Mouse (Mus musculus) C2C12 (cell line): ENCODE measurements around the gene Anxa10. TPM values are rescaled to one million over a fixed set of nuclear protein-coding genes. Genes with fewer than 3 reads are reported as not detected.

Experiments
- H3K27me3 ChIP-seq: one replicate; pipeline ENCODE4 v1.6.1; 2011; ENCODE audit not compliant: control insufficient read depth, insufficient read depth, insufficient read length
- H3K36me3 ChIP-seq: one replicate; pipeline ENCODE4 v1.6.1; 2011; ENCODE audit not compliant: control insufficient read depth, insufficient read depth
- H3K4me3 ChIP-seq: one replicate; pipeline ENCODE4 v1.5.1; 2011; ENCODE audit warnings: mild to moderate bottlenecking, control low read depth; ENCODE audit not compliant: poor library complexity, insufficient read depth, severe bottlenecking
- H3K79me2 ChIP-seq: one replicate; pipeline ENCODE4 v1.6.1; 2011; ENCODE audit not compliant: control insufficient read depth, insufficient read depth
- H3K79me3 ChIP-seq: one replicate; pipeline ENCODE4 v1.6.1; 2011; ENCODE audit warnings: low read depth, control low read depth
- H3ac ChIP-seq: one replicate; pipeline ENCODE3; 2011; ENCODE audit warnings: low read depth; ENCODE audit not compliant: control insufficient read depth, insufficient read length
- CEBPB ChIP-seq: IDR thresholded peaks from one replicate; pipeline ENCODE4 v1.6.1; 2011; ENCODE audit warnings: low read depth, mild to moderate bottlenecking, control low read depth, moderate library complexity
- CTCF ChIP-seq: IDR thresholded peaks from one replicate; pipeline ENCODE4 v1.5.1; 2011; ENCODE audit not compliant: control insufficient read depth, insufficient read depth, insufficient read length
- FOSL1 ChIP-seq: IDR thresholded peaks from one replicate; pipeline ENCODE4 v1.8.0; 2011; ENCODE audit warnings: mild to moderate bottlenecking, low read length; ENCODE audit not compliant: poor library complexity, insufficient read depth, severe bottlenecking
- MAX ChIP-seq: IDR thresholded peaks from one replicate; pipeline ENCODE4 v1.6.1; 2011; ENCODE audit warnings: mild to moderate bottlenecking, control low read depth
- MYOD1 ChIP-seq: IDR thresholded peaks from one replicate; pipeline ENCODE4 v1.6.1; 2011; ENCODE audit warnings: low read depth; ENCODE audit not compliant: control insufficient read depth, insufficient read length
- MYOG ChIP-seq: IDR thresholded peaks from one replicate; pipeline ENCODE4 v1.6.1; 2011; ENCODE audit not compliant: control insufficient read depth, insufficient read length; ENCODE audit errors: extremely low read depth
- USF1 ChIP-seq: IDR thresholded peaks from one replicate; pipeline ENCODE4 v1.6.1; 2011; ENCODE audit warnings: low read depth, mild to moderate bottlenecking, control low read depth, moderate library complexity
- long read RNA-seq, 2 experiments: library from polyadenylated mRNA; unstranded; transcript quantifications; one replicate each; pipeline ENCODE4 v2.0.0; 2019 to 2020
- polyA plus RNA-seq: library from polyadenylated mRNA; unstranded; fragments of >200 nt; fragmentation: generic; extraction: Trizol; gene quantifications from one replicate; pipeline ENCODE4 v1.2.1, GENCODE M21; 2012; ENCODE audit warnings: missing spikeins

Gene Anxa10
- polyA plus RNA-seq = not detected
- long read RNA-seq, experiment 1 = 0 reads
- long read RNA-seq, experiment 2 = 0 reads

DNA sequence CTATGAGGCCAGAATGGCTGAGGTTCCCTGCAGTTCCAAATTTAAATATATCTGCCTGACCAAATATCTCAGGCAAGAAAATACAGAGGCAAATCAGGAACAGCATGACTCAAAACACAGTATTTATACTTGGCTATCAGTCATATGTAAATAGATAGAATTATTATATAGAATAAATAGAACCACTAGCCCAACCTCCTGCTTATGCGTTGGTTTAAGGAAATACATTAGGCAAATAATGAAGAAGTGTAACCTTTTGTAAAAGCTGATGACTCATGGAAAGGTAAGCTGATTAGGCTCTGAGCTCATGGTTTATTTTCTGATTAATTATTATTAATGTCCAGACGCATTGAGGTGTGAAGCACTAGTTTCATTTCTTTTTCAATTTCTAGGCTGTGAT lies at the start of gene Anxa10:
Gene Anxa10 (minus strand): TSS at position 53 of the 400 bp plus-strand sequence.
- no peaks in the 10 kb centered on the region for H3K79me2 ChIP-seq
- H3K4me3 ChIP-seq = no peak within 1 kb of the TSS
- H3K79me3 ChIP-seq = no peaks in the 10 kb centered on the region
- H3K27me3 ChIP-seq = no peaks in the 10 kb centered on the region
- no peak for TF ChIP-seq CEBPB
- TF ChIP-seq MAX = no peak
- no peak for TF ChIP-seq MYOD1
- no peak for TF ChIP-seq FOSL1
- no peak for TF ChIP-seq CTCF
- no peak for TF ChIP-seq USF1
- TF ChIP-seq MYOG = no peak
- H3ac ChIP-seq = no peak within 1 kb of the TSS
- no peaks in the 10 kb centered on the region for H3K36me3 ChIP-seq

DNA sequence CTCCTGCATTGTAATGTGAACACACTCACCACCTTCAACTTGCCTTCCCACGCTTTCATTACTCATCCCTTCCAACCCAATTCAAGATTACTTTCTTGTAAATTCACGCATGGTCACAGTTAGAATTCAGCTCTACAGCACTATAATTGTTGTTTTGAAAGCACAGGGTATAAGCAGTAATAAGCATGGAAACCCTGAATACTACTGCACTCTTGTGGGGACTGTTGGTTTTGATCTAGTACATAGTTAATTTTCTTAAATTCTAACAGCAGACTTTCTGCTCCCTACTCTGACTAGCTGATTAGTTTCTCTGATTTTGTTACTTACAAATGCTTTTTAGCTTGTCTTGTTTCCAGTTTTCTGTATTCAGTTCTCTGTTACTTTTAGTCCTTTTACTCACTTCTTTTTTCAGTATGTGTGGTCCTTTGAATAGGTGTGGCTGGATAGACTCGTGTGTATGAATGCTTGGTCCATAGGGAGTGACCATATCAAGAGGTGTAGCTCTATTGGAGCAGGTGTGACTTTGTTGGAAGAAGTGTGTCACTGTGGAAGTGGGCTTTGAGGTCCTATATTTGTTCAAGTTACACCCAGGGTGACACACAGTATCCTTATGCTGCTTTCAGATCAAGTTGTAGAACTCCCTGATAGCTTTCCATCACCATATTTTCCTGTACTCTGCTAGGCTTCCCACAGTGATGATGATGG lies 9.9 kb upstream of the Anxa10 start:
- no peaks in the 10 kb centered on the region for H3K79me3 ChIP-seq
- H3K4me3 ChIP-seq = no peak overlapping the region
- H3K27me3 ChIP-seq = no peaks in the 10 kb centered on the region
- TF ChIP-seq MYOD1 (no peak), USF1 (no peak)
- H3ac ChIP-seq = no peak overlapping the region
- no peaks in the 10 kb centered on the region for H3K79me2 ChIP-seq
- H3K36me3 ChIP-seq = no peaks in the 10 kb centered on the region

DNA sequence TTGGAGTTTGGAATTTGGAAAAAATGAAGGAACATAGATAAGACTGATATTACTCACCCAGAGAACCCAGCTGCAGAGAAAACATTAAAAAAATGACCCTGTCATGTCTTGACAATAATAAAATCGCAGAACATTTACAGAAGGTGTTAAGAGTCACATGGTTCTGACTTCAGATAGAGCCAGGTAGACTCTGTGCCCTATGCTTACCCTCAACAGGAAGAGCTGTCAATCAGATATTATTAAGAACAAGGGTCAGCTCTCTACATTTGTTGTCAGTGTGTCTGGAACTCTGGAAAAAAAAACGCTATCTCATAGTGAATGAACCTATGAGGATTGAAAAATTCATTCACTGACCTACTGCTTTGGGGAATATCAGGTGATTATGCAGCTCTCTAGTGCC lies 25.7 kb downstream of the Anxa10 start:
- Histone ChIP-seq H3K27me3 (no peaks in the 10 kb centered on the region), H3K79me2 (no peaks in the 10 kb centered on the region), H3K79me3 (no peaks in the 10 kb centered on the region), H3ac (no peak overlapping the region), H3K36me3 (no peaks in the 10 kb centered on the region), H3K4me3 (no peak overlapping the region)
- TF ChIP-seq USF1 = no peak
- no peak for TF ChIP-seq MYOG
- no peak for TF ChIP-seq MAX
- no peak for TF ChIP-seq FOSL1
- TF ChIP-seq CTCF = no peak
- TF ChIP-seq CEBPB = no peak
- no peak for TF ChIP-seq MYOD1

DNA sequence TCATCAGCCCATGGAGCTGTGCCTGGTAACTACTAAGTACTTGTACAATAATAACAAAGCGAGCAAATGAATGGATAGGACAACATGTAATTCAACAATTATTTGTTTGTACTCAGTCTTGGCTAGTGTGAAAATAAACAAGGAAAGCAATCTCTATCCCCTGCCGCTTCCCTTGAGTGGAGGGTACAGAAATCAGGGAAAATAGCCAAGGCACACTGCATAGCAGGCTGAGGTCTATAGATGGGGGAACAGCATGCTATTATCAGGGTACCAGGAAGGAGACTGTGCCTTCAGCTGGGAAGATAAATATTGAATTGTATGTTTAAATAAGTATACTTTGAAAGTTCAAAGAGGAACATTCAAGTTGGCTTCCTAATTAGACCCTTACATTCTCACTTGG lies 41.1 kb downstream of the Anxa10 start:
- H3K36me3 ChIP-seq = no peaks in the 10 kb centered on the region
- no peak for TF ChIP-seq CEBPB
- TF ChIP-seq FOSL1 = no peak
- TF ChIP-seq MYOD1 = no peak
- TF ChIP-seq CTCF = no peak
- TF ChIP-seq USF1 = no peak
- no peak for TF ChIP-seq MYOG
- TF ChIP-seq MAX = no peak
- H3ac ChIP-seq = no peak overlapping the region
- no peaks in the 10 kb centered on the region for H3K27me3 ChIP-seq
- H3K79me2 ChIP-seq = no peaks in the 10 kb centered on the region
- no peaks in the 10 kb centered on the region for H3K79me3 ChIP-seq
- no peak overlapping the region for H3K4me3 ChIP-seq

DNA sequence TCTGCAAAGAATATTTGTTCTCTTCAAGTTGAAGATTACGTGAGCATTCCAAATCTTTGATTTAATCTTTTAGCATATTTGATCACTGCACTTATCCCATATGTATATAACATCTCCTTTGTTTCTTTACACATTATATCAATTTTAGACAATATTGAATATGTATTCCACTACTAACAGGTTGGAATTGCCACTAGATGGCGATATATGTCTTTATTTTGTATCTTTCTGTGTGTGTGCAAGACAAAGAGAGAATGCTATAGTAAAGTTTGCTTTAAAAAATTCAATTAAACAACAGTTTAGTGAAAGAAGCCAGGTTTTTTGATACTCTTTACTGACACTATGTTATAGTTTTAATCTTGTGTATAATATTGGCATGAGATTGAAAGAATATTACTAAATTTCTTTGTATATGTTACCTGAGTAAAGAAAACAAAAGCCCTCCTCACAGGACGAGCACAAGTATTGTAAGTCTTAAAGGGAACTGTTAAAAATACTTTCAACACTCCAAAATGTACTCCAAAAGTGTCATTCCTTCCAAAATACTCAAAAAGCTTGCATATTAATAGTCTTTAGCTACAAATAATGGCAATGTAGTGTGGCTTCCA lies 42.7 kb downstream of the Anxa10 start:
- H3K27me3 ChIP-seq = no peaks in the 10 kb centered on the region
- H3K36me3 ChIP-seq = no peaks in the 10 kb centered on the region
- no peaks in the 10 kb centered on the region for H3K79me3 ChIP-seq
- TF ChIP-seq CTCF (no peak), MAX (no peak), CEBPB (no peak), USF1 (no peak), MYOG (no peak), FOSL1 (no peak), MYOD1 (no peak)
- H3K4me3 ChIP-seq = no peak overlapping the region
- H3ac ChIP-seq = no peak overlapping the region
- H3K79me2 ChIP-seq = no peaks in the 10 kb centered on the region

DNA sequence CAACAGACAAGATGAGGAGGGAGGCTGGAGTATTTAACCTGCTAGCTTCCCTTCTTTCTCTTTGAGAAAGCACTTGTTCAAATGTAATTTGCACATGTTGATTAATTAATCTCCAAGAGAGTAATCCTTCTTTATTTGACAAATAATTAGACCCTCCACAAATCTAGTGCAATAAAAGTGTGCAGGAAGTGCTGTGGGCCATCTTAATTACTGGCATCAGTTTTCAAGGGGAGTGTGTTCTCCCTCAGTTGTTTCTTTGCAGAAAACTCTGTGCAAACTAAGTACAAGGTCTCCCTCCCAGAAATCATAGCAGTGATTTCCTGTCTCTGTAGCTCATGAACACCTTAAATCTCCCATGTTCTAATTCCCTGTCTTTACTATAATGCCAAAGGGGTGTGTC lies 54.6 kb downstream of the Anxa10 start:
- Histone ChIP-seq H3K27me3 (no peaks in the 10 kb centered on the region), H3K4me3 (no peak overlapping the region), H3K79me3 (no peaks in the 10 kb centered on the region), H3ac (no peak overlapping the region), H3K36me3 (no peaks in the 10 kb centered on the region), H3K79me2 (no peaks in the 10 kb centered on the region)
- TF ChIP-seq MYOG (no peak), MAX (no peak), USF1 (no peak), CTCF (no peak), FOSL1 (no peak), MYOD1 (no peak), CEBPB (no peak)
